Comparison of ENCODE assay signal across 11 mouse cellular contexts in the genomic region with DNA sequence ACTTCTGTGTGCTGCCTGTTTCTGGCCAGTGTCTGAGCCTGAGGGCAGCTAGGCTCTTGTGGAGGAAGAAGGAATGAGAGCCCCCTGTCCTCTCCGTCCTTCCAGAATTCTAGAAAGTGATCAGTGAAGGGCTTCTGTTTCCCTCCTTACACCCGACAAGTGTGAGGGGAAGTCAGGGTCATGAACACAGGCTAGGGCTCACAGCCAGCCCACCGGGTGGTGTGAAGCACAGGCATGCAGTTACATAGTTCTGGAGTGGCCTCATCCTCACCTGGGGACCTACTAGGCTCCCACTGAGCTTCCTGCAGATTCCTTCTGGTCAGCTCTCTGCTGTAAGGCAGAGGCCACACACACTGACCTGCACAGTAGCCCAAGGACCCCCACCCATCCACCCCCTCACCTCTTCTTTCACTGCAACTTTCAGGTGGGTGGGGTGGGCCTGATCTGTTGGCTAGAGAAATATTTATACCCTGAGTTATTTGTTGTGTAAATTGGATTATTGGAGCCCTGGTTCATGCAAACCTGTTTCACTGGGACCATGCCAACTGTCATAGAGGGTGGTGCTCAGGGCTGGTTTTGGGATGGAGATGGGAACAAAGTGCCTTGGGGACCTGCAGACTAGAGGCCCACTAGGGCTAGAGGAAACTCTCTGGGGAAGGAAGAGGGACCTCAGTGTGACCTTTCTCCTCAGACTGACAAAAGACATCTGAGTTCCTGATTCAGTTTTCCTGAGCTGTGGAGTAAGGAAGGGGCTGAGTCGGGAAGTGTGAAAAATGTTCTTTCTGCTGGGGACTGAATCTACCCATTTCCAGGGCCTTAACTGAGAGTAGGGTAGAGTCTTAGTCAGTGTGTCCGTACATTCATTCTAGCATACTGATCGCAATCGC. TPM values are rescaled to one million over a fixed set of nuclear protein-coding genes. Genes with fewer than 3 reads are reported as not detected.
A peak's percentile ranks its signal among the peaks of the same experiment; 100 is the strongest.
DNase-seq lines count a peak whose midpoint lies in the region; ATAC-seq lines count a peak whose summit lies in the region.
"Had no signal": no experiment of that assay in that cellular context is flagged by ENCODE, and none has a peak within 500 bp of the region (broad histone marks: within the 10 kb centered on the region; RNA-seq: fewer than 3 reads in every experiment).

No protein-coding gene starts in this region.

- peak overlapping the region; percentile 66 for H3K27ac ChIP-seq in heart, embryonic 11.5 days (ENCODE audit: low read depth, low read length)
- peak overlapping the region; percentile 82 for H3K27ac ChIP-seq in embryonic facial prominence, embryonic 10.5 days (replicated peaks)
- H3K27ac ChIP-seq in limb, embryonic 13.5 days = peak overlapping the region; percentile 49

- H3K4me2 ChIP-seq in heart, embryonic 11.5 days = no peak overlapping the region
- peak overlapping the region; percentile 23 for H3K4me2 ChIP-seq in limb, embryonic 13.5 days (replicated peaks)

- no peaks in the 10 kb centered on the region for H3K27me3 ChIP-seq in heart, embryonic 11.5 days (ENCODE audit: control insufficient read depth, insufficient read depth, low read length)
- H3K27me3 ChIP-seq in embryonic facial prominence, embryonic 10.5 days (replicated peaks; ENCODE audit: low read depth, poor library complexity, severe bottlenecking) = no peaks in the 10 kb centered on the region
- no peaks in the 10 kb centered on the region for H3K27me3 ChIP-seq in limb, embryonic 13.5 days
- H3K27me3 ChIP-seq: megakaryocyte, embryonic 14.5 days had no signal

- no peak for ATAC-seq in heart, embryonic 11.5 days (replicated peaks; ENCODE audit: insufficient number of reproducible peaks, low FRiP score, low TSS enrichment)
- peak; percentile 26; the same call in 1 of the 2 replicates for ATAC-seq in limb, embryonic 13.5 days (ENCODE audit: low FRiP score, low read depth)
- ATAC-seq in megakaryocyte progenitor cell, adult 5-6 weeks (replicated peaks; ENCODE audit: poor library complexity) = no peak
- no peak for ATAC-seq in erythroblast, adult 5-6 weeks (replicated peaks; ENCODE audit: low FRiP score, poor library complexity, severe bottlenecking)

- no peak for DNase-seq in heart, postnatal 36 days
- DNase-seq in CD4-positive helper T cell, adult 2 months (ENCODE audit: low read depth, low spot score) = peak; percentile 31
- DNase-seq in embryonic facial prominence, embryonic 10.5 days (ENCODE audit: low spot score) = no peak
- no peak for DNase-seq in thymus, postnatal 10 days (ENCODE audit: low spot score in 2 of 2)
- DNase-seq: spleen, adult 18-20 months had no signal

- H3K36me3 ChIP-seq in heart, embryonic 11.5 days (ENCODE audit: control insufficient read depth, insufficient read depth, low read length) = peaks cover 3% of the 10 kb centered on the region; the same call in 1 of the 2 replicates
- H3K36me3 ChIP-seq in embryonic facial prominence, embryonic 10.5 days (replicated peaks) = peaks cover 56% of the 10 kb centered on the region
- peaks cover 61% of the 10 kb centered on the region for H3K36me3 ChIP-seq in limb, embryonic 13.5 days

- 50% methylated on average over 7 of the region's 7 CpGs for WGBS in heart, embryonic 11.5 days (ENCODE audit: insufficient replicate concordance)
- WGBS in embryonic facial prominence, embryonic 10.5 days = 60% methylated on average over 7 of the region's 7 CpGs
- WGBS in limb, embryonic 13.5 days = 61% methylated on average over 7 of the region's 7 CpGs

- no peak overlapping the region for H3K4me3 ChIP-seq in heart, embryonic 11.5 days (ENCODE audit: low read depth, low read length)
- peak overlapping the region; percentile 33; the same call in 1 of the 2 replicates for H3K4me3 ChIP-seq in embryonic facial prominence, embryonic 10.5 days
- H3K4me3 ChIP-seq in limb, embryonic 13.5 days = no peak overlapping the region
- H3K4me3 ChIP-seq: erythroblast, embryonic 14.5 days; megakaryocyte, embryonic 14.5 days had no signal

- no peaks in the 10 kb centered on the region for H3K9me3 ChIP-seq in heart, embryonic 11.5 days (replicated peaks; ENCODE audit: control insufficient read depth, low read length)
- H3K9me3 ChIP-seq in embryonic facial prominence, embryonic 10.5 days = no peaks in the 10 kb centered on the region
- H3K9me3 ChIP-seq in limb, embryonic 13.5 days = no peaks in the 10 kb centered on the region
- H3K9me3 ChIP-seq: megakaryocyte, embryonic 14.5 days had no signal

- peaks cover 80% of the 10 kb centered on the region for H3K4me1 ChIP-seq in heart, embryonic 11.5 days (ENCODE audit: control insufficient read depth, insufficient read depth, low read length)
- H3K4me1 ChIP-seq in embryonic facial prominence, embryonic 10.5 days = peaks cover 98% of the 10 kb centered on the region
- peaks cover 83% of the 10 kb centered on the region for H3K4me1 ChIP-seq in limb, embryonic 13.5 days

- intact Hi-C loops in heart, postnatal 36 days (cut with DNase I) = no loop called here

- H3K9ac ChIP-seq in heart, embryonic 11.5 days (ENCODE audit: low read depth, low read length) = peak overlapping the region; percentile 47
- H3K9ac ChIP-seq in limb, embryonic 13.5 days = peak overlapping the region; percentile 5; the same call in 1 of the 2 replicates

RNA-seq across cellular contexts. Expression of a gene that starts 10.7 kb away (rescaled TPM):
- polyA plus RNA-seq in heart, embryonic 11.5 days (2014; fragmentation: Nextera tagmentation; extraction: Ambion mirVana) = 30.0 and 37.5 TPM in 2 replicates
- 10 to 100 TPM; 37.7 to 40.7 TPM for total RNA-seq in heart, postnatal 36 days (2021)
- polyA plus RNA-seq in embryonic facial prominence, embryonic 10.5 days (2016; fragmentation: Nextera tagmentation; extraction: Ambion mirVana) = 90.5 and 98.7 TPM in 2 replicates
- polyA plus RNA-seq in limb, embryonic 13.5 days (2015; fragmentation: Nextera tagmentation; extraction: Ambion mirVana) = 128 and 138 TPM in 2 replicates
- 40.1 and 47.2 TPM in 2 replicates for total RNA-seq in megakaryocyte progenitor cell, adult 5-6 weeks (2015)
- total RNA-seq in megakaryocyte progenitor cell, adult 5-6 weeks (2017) = 139 and 201 TPM in 2 replicates
- 31.8 and 54.8 TPM in 2 replicates for total RNA-seq in erythroblast, adult 5-6 weeks (2015; ENCODE audit: low replicate concordance)
- 28.4 and 129 TPM in 2 replicates for total RNA-seq in erythroblast, adult 5-6 weeks (2017; ENCODE audit: low replicate concordance)

RNA-seq across cellular contexts. Expression of a gene that starts 27.2 kb away (rescaled TPM):
- polyA plus RNA-seq in heart, embryonic 11.5 days (2014; fragmentation: Nextera tagmentation; extraction: Ambion mirVana) = 461 and 517 TPM in 2 replicates
- 100 to 1,000 TPM; 522 TPM for total RNA-seq in heart, postnatal 36 days (2021)
- 481 and 487 TPM in 2 replicates for polyA plus RNA-seq in embryonic facial prominence, embryonic 10.5 days (2016; fragmentation: Nextera tagmentation; extraction: Ambion mirVana)
- 547 and 558 TPM in 2 replicates for polyA plus RNA-seq in limb, embryonic 13.5 days (2015; fragmentation: Nextera tagmentation; extraction: Ambion mirVana)
- 1,765 and 1,897 TPM in 2 replicates for total RNA-seq in megakaryocyte progenitor cell, adult 5-6 weeks (2015)
- 1,416 and 1,747 TPM in 2 replicates for total RNA-seq in megakaryocyte progenitor cell, adult 5-6 weeks (2017)
- total RNA-seq in erythroblast, adult 5-6 weeks (2015; ENCODE audit: low replicate concordance) = 241 and 306 TPM in 2 replicates
- total RNA-seq in erythroblast, adult 5-6 weeks (2017; ENCODE audit: low replicate concordance) = 280 and 382 TPM in 2 replicates

RNA-seq across cellular contexts. Expression of a gene that starts 31.1 kb away (rescaled TPM):
- polyA plus RNA-seq in heart, embryonic 11.5 days (2014; fragmentation: Nextera tagmentation; extraction: Ambion mirVana) = 8.2 and 8.3 TPM in 2 replicates
- 1 to 10 TPM in 1 of 2 experiments, under 1 TPM in 1; 1.00 to 1.4 TPM for total RNA-seq in heart, postnatal 36 days (2021)
- polyA plus RNA-seq in embryonic facial prominence, embryonic 10.5 days (2016; fragmentation: Nextera tagmentation; extraction: Ambion mirVana) = 14.0 and 16.0 TPM in 2 replicates
- polyA plus RNA-seq in limb, embryonic 13.5 days (2015; fragmentation: Nextera tagmentation; extraction: Ambion mirVana) = 11.7 and 12.5 TPM in 2 replicates
- 2.1 and 3.8 TPM in 2 replicates for total RNA-seq in megakaryocyte progenitor cell, adult 5-6 weeks (2015)
- total RNA-seq in megakaryocyte progenitor cell, adult 5-6 weeks (2017) = 0.17 TPM in 2 replicates
- 2.1 TPM in 1 of 2 replicates, not detected in the other for total RNA-seq in erythroblast, adult 5-6 weeks (2015; ENCODE audit: low replicate concordance)
- not detected in 2 replicates for total RNA-seq in erythroblast, adult 5-6 weeks (2017; ENCODE audit: low replicate concordance)
- polyA plus RNA-seq: erythroblast, embryonic 14.5 days had no signal

RNA-seq across cellular contexts. Expression of a gene that starts 33.8 kb away (rescaled TPM):
- polyA plus RNA-seq in heart, embryonic 11.5 days (2014; fragmentation: Nextera tagmentation; extraction: Ambion mirVana) = 0.38 TPM in 1 of 2 replicates, not detected in the other
- not detected for total RNA-seq in heart, postnatal 36 days (2021)
- polyA plus RNA-seq in embryonic facial prominence, embryonic 10.5 days (2016; fragmentation: Nextera tagmentation; extraction: Ambion mirVana) = 0.85 and 1.1 TPM in 2 replicates
- polyA plus RNA-seq in limb, embryonic 13.5 days (2015; fragmentation: Nextera tagmentation; extraction: Ambion mirVana) = 0.83 TPM in 1 of 2 replicates, not detected in the other
- 0.64 TPM in 1 of 2 replicates, not detected in the other for total RNA-seq in megakaryocyte progenitor cell, adult 5-6 weeks (2015)
- 0.30 TPM in 1 of 2 replicates, not detected in the other for total RNA-seq in megakaryocyte progenitor cell, adult 5-6 weeks (2017)
- not detected in 2 replicates for total RNA-seq in erythroblast, adult 5-6 weeks (2015; ENCODE audit: low replicate concordance)
- total RNA-seq in erythroblast, adult 5-6 weeks (2017; ENCODE audit: low replicate concordance) = not detected in 2 replicates
- polyA plus RNA-seq: erythroblast, embryonic 14.5 days had no signal

RNA-seq across cellular contexts. Expression of a gene that starts 43.1 kb away (rescaled TPM):
- 9.2 and 9.9 TPM in 2 replicates for polyA plus RNA-seq in heart, embryonic 11.5 days (2014; fragmentation: Nextera tagmentation; extraction: Ambion mirVana)
- total RNA-seq in heart, postnatal 36 days (2021) = 1 to 10 TPM; 7.5 to 7.9 TPM
- polyA plus RNA-seq in embryonic facial prominence, embryonic 10.5 days (2016; fragmentation: Nextera tagmentation; extraction: Ambion mirVana) = 22.0 and 24.2 TPM in 2 replicates
- polyA plus RNA-seq in limb, embryonic 13.5 days (2015; fragmentation: Nextera tagmentation; extraction: Ambion mirVana) = 21.0 and 23.3 TPM in 2 replicates
- 8.8 and 9.3 TPM in 2 replicates for total RNA-seq in megakaryocyte progenitor cell, adult 5-6 weeks (2015)
- total RNA-seq in megakaryocyte progenitor cell, adult 5-6 weeks (2017) = 16.7 and 19.2 TPM in 2 replicates
- total RNA-seq in erythroblast, adult 5-6 weeks (2015; ENCODE audit: low replicate concordance) = 7.1 and 15.4 TPM in 2 replicates
- 8.9 and 12.3 TPM in 2 replicates for total RNA-seq in erythroblast, adult 5-6 weeks (2017; ENCODE audit: low replicate concordance)
